Mouse (Mus musculus) urinary bladder, postnatal 10 days (tissue): ENCODE data around the gene Cdk5r1.
"Not testable (repeated sequence)": the region's sequence is repeated elsewhere in the genome, so short reads cannot be mapped to it uniquely, and the experiment has no call there.

Experiments
- DNase-seq: peaks from one replicate; pipeline ENCODE4 v3.0.0; 2022; ENCODE audit warnings: low spot score

The Cdk5r1 gene

GRCm38 (mm10) chr11:80476222-80477189 is at the start of gene Cdk5r1:
Cdk5r1 (plus strand) TSS chr11:80477023.
- no peak for DNase-seq

DNA sequence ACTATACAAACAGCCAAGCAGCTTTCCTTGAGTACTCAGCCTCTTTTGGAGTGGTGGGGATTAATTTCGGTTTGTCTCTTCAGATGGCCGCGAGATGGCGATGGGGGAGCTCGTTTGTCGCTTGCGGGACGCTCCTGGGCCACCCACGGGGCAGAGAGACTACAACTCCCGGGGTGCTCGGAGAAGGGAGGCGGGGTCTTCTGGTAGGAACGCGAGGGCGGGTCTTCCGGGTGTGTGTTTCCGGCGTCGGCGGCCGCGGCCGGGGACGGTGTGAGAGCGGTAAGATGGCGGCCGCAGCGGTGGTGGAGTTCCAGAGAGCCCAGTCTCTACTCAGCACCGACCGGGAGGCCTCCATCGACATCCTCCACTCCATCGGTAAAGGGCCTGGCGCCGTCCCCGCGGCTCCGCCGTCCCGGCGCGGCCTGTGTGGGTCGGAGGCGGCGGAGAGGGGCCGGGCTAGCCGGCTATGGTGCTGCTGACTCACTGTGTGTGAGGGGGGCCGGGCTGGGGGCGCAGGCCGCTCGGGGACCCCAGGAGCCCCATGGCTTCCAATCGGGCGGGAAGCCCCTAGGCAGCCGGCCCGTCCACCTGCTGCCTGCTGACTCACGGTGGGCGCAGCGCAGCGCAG is 48.3 kb upstream of the Cdk5r1 start, which contains the start of gene Psmd11:
Psmd11 (plus strand) TSS at position 235 of the 628 bp plus-strand sequence.
- DNase-seq, result peak; percentile 74

GRCm38 (mm10) chr11:80429009-80429475 is 47.8 kb upstream of the Cdk5r1 start:
- DNase-seq, result no peak

- DNase-seq, result no peak
These were observed 47.2 kb upstream of the Cdk5r1 start for GRCm38 (mm10) chr11:80429500-80430166.

GRCm38 (mm10) chr11:80430366-80430910 is 46.4 kb upstream of the Cdk5r1 start:
- no peak for DNase-seq

- no peak for DNase-seq
These were observed 29.9 kb upstream of the Cdk5r1 start for GRCm38 (mm10) chr11:80446916-80447315.

DNA sequence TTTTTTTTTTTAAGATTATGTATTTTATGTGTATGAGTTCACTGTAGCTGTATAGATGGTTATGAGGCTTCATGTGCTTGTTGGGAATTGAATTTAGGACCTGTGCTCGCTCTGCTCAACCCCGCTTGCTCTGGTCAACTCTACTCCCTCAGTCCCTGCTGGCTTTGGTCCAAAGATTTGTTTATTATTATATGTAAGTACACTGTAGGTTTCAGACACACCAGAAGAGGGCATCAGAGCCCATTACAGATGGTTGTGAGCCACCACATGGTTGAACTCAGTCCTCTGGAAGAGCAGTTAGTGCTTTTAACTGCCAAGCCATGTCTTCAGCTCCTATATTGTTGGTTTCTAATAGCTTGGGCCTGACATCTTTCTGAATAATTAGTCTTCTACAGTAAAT is 27.0 kb upstream of the Cdk5r1 start:
- DNase-seq, result no peak

DNA sequence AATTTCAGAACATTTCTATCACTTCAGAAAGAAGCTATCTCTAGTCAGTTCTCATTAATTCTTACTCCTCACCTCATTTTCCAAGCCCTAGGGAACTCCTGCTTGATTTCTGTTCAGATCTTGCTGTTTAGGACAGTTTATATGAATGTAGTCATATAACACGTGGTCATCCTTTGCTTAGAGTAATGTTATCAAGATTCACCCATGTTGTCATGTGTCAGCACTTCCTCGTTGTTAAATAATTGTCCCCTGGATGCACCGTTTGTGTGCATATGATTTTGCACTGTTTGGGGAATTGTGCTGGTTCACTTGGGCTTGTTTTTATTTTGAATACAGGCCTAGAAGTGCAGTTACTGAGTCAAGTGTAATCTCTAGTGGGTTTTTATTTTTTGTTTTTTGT is 24.6 kb upstream of the Cdk5r1 start:
- no peak for DNase-seq

- no peak for DNase-seq
These were observed 23.6 kb upstream of the Cdk5r1 start for GRCm38 (mm10) chr11:80453198-80453597.

- DNase-seq, result not testable (repeated sequence)
These were observed 13.2 kb upstream of the Cdk5r1 start for GRCm38 (mm10) chr11:80463605-80464130.

DNA sequence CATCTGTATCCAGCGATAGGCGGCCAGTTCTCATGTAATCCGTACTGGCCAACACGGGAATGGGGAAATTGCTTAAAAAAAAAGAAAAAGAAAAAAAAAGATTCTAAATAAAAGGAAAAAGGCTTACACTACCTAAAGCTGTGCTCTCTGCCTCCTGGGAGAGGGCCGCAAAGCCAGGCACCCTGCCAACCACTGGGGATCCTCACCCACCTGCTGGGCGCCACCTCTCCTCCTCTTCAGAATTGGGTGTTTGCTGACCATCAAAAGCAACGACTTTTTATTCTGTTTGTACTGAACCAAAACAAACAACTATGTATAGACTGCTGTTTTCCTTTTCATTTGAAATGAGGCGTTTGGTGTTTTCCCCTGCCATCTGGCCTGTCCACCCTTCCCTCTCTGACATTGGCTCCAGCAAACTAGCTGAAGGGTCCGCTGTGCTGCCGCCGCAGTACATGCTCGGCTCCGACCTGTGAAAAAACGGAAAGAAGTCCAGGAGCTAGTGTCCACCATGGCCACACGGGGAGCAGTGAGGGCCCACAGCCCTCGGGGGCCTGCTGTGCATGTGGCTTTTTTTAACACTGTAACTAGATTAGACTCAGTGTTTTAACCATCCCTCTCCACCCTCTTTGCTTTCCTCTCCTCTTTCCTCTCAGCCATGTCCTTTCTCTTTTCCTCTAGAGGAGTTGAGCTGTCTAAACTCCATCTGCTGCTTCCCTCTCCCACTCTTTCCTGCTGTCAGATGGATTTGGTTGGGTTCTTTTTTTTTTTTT is 4.8 kb upstream of the Cdk5r1 start:
- no peak for DNase-seq

DNA sequence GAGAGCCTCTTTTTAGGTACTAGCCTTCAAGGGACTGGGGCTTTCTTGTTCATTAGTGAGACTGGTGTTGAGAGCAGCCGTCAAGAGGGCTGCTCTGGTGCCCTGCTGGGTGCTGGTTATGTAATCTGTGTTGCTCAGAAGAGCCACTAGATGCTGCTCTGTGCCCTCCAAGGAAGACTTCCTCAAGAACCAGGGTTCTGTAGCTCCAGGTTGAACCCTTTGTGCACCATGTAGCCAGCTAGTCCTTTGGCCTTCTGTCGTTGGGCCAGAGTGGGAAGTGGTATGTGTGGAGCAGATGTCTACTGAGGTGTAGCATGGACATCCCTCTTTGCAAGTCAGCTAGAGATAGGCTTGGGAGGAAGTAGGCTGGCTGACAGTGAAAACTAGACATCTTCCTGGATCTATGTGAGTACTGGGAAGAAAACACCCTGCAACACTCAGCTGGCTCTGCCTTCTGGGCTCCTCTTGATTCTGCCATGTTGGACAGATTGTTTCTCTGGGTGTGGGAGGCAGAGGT is 2.6 kb upstream of the Cdk5r1 start:
- no peak for DNase-seq

- DNase-seq, result no peak
These were observed 2.0 kb upstream of the Cdk5r1 start for GRCm38 (mm10) chr11:80474846-80475245.

- no peak for DNase-seq
These were observed 1.3 kb upstream of the Cdk5r1 start for GRCm38 (mm10) chr11:80475544-80475943.

DNA sequence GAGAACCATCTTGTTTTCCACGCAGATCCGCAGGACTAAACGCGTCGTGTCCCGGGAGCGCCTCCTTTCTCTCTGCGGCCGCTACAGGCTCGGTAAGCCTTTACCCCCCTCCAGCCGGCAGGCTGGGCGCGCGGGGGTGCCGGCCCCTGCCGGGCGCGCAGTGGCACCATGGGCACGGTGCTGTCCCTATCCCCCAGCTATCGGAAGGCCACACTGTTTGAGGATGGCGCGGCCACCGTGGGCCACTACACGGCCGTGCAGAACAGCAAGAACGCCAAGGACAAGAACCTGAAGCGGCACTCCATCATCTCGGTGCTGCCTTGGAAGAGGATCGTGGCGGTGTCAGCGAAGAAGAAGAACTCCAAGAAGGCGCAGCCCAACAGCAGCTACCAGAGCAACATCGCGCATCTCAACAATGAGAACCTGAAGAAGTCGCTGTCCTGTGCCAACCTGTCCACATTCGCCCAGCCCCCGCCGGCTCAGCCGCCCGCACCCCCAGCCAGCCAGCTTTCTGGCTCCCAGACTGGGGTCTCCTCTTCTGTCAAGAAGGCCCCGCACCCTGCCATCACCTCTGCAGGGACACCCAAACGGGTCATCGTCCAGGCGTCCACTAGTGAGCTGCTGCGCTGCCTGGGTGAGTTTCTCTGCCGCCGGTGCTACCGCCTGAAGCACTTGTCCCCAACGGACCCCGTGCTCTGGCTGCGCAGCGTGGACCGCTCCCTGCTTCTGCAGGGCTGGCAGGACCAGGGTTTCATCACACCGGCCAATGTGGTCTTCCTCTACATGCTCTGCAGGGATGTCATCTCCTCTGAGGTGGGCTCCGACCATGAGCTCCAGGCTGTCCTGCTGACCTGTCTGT is 747 bp downstream of the Cdk5r1 start:
- no peak for DNase-seq

GRCm38 (mm10) chr11:80478694-80479412 is 2.0 kb downstream of the Cdk5r1 start:
- DNase-seq, result no peak

- DNase-seq, result no peak
These were observed 2.6 kb downstream of the Cdk5r1 start for GRCm38 (mm10) chr11:80479425-80479824.

- DNase-seq, result no peak
These were observed 3.4 kb downstream of the Cdk5r1 start for GRCm38 (mm10) chr11:80479906-80480866.
